Mouse (Mus musculus) lung, postnatal 10 days (tissue): ENCODE data around the gene Gm4181.
"Not testable (repeated sequence)": the region's sequence is repeated elsewhere in the genome, so short reads cannot be mapped to it uniquely, and the experiment has no call there.

Experiments
- DNase-seq: peaks from one replicate; pipeline ENCODE4 v3.0.0; 2021

Gene Gm4181

DNA sequence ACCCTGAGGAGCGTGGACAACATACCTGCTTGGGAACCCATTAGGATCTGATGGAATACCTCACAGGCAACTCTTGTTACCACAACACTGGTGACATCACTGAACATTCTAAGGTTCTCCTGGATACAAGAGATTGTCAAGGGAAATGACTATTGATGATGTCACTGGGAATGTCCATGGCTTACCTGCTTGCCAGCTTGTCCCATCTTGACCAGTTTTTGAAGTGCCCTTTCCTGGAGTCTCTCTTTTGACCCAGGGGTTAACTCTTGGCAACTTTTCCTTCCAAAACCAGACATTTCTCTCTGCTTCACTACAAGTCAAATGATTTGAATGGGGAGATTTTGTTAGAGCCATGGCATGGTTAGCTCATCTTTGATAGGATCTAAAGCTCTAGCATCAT, at the start of gene Gm4181:
Gene Gm4181 (minus strand): TSS at position 101 of the 400 bp plus-strand sequence.
- not testable (repeated sequence) for DNase-seq

DNA sequence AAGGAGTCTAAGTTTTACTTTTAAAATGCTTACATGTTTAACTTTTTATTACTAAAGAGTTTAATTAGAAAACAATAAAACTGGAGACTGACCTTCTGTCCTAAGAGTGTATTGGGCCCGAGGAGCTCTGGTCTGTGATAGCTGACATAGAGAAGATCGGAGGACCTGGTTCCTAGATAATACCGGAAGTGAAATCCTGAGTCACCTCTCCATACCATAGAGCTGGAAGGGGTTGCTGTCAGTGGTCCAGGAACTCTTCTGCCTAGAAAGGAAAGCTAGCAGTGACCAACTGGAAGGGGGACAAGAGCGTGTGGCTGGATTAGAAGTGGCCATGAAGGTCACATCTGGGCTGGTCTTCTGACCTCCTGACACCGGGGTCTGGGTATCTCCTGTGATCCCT, 41.8 kb upstream of the Gm4181 start:
- DNase-seq, result no peak

DNA sequence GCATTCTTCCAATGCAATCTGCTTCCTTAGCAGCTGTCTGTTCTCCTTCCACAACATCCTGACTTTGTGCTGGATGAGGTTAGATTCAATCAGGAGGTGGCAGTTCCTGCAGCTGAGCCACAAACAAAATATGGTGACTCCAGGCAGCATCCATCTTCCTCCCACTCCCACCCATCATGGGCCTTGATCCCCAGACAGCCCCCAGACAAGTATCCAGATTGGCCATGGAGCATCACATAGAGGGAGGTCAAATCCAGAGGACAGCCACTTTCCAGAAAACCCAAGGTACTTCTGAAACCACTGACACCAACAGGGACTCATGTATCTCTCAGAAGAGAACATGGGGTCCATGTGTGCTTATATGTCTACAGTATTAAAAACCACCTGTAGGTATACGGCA, 3.0 kb downstream of the Gm4181 start:
- peak; percentile 14 for DNase-seq

DNA sequence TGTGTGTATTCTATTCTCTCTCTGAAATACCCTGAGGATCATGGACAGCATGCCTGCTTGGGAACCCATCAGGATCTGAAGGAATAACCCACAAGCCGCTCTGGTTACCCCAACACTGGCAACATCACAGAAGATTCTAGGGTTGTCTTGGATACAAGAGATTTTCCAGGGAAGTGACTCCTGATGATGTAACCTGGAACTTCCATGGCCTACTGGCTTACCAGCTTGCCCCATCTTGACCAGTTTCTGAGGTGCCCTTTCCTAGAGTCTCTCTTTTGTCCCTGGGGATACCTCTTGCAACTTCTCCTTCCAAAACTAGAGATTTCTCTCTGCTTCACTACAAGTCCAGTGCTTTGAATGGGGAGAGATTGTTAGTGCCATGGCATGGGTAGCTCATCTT, 24.3 kb downstream of the Gm4181 start, which contains the start of gene Gm17078:
Gene Gm17078 (minus strand): TSS at position 101 of the 400 bp plus-strand sequence.
- DNase-seq, result no peak

DNA sequence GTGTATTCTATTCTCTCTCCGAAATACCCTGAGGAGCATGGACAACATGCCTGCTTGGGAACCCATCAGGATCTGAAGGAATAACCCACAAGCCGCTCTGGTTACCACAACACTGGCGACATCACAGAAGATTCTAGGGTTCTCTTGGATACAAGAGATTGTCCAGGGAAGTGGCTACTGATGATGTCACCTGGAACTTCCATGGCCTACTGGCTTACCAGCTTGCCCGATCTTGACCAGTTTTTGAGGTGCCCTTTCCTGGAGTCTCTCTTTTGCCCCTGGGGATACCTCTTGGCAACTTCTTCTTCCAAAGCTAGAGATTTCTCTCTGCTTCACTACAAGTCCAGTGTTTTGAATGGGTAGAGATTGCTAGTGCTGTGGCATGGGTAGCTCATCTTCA, 43.4 kb downstream of the Gm4181 start, which contains the start of gene Gm17174:
Gene Gm17174 (minus strand): TSS at position 101 of the 400 bp plus-strand sequence.
- not testable (repeated sequence) for DNase-seq
